Mouse (Mus musculus): ENCODE data around the gene Plcd3.

- TF ChIP-seq CTCF (IDR thresholded peaks at IDR 0.05) (no peak), POLR2A (IDR thresholded peaks at IDR 0.05; ENCODE audit: insufficient read depth, low read depth, low read length) (no peak), EP300 (IDR thresholded peaks at IDR 0.05; ENCODE audit: insufficient read depth, low read depth, low read length) (no peak)
Measured at GRCm38 (mm10) chr11:103038037-103038436, 63.4 kb downstream of the Plcd3 start.
